Mouse (Mus musculus): Measurements from ENCODE around the gene Nop58. TPM values are rescaled to one million over a fixed set of nuclear protein-coding genes. Genes with fewer than 3 reads are reported as not detected.
"Not testable (repeated sequence)": the region's sequence is repeated elsewhere in the genome, so short reads cannot be mapped to it uniquely, and the experiment has no call there.

The Nop58 gene
- 10 to 100 TPM; 53.4 to 56.1 TPM for total RNA-seq (2021)

DNA sequence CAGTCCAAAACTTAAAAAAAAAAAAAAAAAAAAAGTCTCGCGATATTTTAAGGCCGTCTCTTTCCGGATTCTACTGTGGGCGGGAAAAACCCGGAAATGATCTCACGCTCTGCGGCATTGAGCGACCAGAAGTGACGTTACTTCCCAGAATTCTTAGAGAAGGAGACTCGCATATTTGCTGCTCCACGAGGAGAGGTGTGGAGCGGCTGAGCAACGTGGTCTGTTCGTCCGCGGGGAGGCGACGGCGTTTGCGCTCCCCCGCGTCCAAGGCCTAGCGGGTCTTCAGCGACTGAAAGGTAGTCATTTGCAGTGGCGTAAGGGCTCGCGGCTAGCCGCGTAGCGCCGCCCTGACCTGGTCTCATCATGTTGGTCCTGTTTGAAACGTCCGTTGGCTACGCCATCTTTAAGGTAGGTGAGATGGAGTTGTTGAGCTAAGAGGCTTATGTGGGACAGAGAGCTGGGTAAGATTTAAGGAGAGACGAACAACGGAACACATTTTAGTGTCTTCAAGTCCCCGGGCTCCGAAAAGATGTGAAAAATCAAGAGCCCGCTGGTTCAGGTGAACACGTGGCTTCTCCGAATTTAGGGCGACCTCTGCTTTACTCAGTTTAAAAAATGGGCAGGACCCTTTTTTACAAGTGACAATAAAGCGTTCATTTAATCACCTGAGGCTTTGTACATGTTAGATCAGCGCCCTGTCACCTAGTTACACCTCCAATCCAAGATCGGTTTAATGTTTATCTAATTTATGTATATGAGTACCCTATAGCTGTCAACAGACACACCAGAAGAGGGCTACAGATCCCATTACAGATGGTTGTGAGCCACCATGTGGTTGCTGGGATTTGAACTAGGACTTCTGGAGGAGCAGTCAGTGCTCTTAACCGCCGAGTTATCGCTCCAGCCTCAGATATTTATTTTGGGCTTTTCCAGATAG is at the start of gene Nop58:
Gene Nop58, plus strand, starts transcription at position 153 of the 937 bp plus-strand sequence.
- intact Hi-C loops (cut with DNase I), result no loop called here
- peak; percentile 93 to 98 for DNase-seq (ENCODE audit: low spot score in 2 of 2)

- no peak for DNase-seq (ENCODE audit: low spot score in 2 of 2)
Observed at GRCm38 (mm10) chr1:59636349-59636748, 48.4 kb upstream of the Nop58 start.

DNA sequence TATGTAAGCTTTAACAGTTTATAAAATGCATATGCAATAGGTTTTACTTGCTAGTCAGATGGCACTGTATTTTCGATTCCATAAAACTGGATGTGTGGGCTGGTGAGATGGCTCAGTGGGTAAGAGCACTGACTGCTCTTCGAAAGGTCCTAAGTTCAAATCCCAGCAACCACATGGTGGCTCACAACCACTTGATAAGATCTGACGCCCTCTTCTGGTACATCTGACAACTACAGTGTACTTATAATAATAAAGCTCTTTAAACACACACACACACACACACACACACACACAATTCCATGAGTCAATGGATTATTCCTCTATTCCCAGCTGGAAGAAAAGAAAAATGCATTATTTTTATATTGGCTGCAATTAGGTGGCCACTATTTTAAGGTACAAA is 46.4 kb upstream of the Nop58 start:
- intact Hi-C loops (cut with DNase I), result no loop called here
- DNase-seq (ENCODE audit: low spot score in 2 of 2), result no peak

More at GRCm38 (mm10) chr1:59636349-59636748, 48.4 kb upstream of the Nop58 start:
- intact Hi-C loops (cut with DNase I), result no loop called here

DNA sequence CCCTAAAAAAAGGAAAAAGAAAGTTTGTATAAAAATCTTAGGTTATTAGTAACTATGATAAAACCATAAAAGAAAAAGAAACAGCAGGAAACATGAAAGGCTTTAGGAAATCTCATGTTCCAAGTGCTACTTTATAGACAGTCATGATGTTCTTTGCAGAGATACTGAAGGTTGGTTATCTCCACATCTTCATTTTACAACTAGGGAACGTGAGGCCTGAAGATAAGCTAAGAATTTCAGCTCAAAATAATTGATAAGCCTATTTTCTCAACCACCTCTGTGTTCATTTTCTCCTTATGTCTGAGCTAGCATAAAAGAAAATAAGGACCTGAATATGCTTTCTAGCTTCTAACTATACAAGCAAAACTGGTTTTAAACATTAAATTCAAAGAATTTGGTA is 42.3 kb upstream of the Nop58 start:
- DNase-seq (ENCODE audit: low spot score in 2 of 2), result no peak
- intact Hi-C loops (cut with DNase I), result no loop called here

DNA sequence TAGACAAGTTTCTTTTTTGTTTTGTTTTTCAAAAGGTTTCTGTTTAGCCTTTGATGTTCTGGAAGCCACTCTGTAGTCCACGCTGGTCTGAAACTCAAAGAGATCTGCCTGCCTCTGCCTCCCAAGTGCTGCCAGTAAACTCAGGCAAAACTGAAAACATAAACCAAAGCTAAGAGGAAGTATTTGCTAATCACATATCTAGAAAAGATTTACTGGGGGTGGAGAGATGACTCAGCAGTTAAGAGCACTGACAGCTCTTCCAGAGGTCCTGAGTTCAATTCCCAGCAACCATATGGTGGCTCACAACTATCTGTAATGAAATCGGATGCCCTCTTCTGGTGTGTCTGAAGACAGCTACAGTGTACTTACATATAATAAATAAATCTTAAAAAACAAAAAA is 38.3 kb upstream of the Nop58 start:
- DNase-seq (ENCODE audit: low spot score in 2 of 2); intact Hi-C loops (cut with DNase I): not testable (repeated sequence)

DNA sequence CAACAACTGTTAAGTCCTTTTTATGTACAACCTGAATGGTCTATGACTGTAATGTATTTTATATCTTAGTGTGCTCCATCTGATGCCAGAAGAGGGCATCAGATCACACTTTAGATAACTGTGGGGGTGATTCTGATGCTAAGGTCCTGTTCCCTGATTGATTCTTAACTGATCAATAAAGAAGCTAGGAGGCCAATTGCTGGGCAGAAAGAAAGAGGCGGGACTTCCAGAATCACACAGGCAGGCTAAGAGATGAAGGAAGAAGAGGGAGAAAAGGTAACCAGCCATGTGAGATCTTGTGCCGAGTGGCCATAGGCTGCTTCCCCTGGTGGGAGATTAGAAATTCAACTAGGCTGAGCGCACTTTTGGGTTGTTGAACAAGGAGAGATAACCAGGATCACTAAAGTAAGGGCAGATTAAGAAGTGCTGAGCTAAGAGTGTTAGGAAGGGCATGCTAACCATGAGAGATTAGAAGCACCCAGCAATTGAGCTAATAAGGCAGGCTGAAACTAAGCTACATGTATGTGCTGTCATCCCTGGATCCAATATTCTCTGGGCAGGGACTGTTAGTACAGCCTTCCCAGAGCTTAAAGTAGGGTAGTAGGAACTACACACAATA is 33.5 kb upstream of the Nop58 start:
- intact Hi-C loops (cut with DNase I), result no loop called here
- DNase-seq (ENCODE audit: low spot score in 2 of 2), result no peak

GRCm38 (mm10) chr1:59653243-59653911 is 31.4 kb upstream of the Nop58 start:
- intact Hi-C loops (cut with DNase I), result no loop called here
- DNase-seq (ENCODE audit: low spot score in 2 of 2), result no peak

- no peak for DNase-seq (ENCODE audit: low spot score in 2 of 2)
- intact Hi-C loops (cut with DNase I), result no loop called here
Observed at GRCm38 (mm10) chr1:59656244-59657171, 28.3 kb upstream of the Nop58 start.

GRCm38 (mm10) chr1:59663456-59664135 is 21.2 kb upstream of the Nop58 start:
- DNase-seq (ENCODE audit: low spot score in 2 of 2), result no peak
- intact Hi-C loops (cut with DNase I), result no loop called here

GRCm38 (mm10) chr1:59668871-59669270 is 15.9 kb upstream of the Nop58 start:
- DNase-seq (ENCODE audit: low spot score in 2 of 2), result no peak
- intact Hi-C loops (cut with DNase I), result no loop called here

- DNase-seq (ENCODE audit: low spot score in 2 of 2), result peak; percentile 9 to 28
- intact Hi-C loops (cut with DNase I), result no loop called here
Observed at GRCm38 (mm10) chr1:59669962-59670630, 14.7 kb upstream of the Nop58 start.

DNA sequence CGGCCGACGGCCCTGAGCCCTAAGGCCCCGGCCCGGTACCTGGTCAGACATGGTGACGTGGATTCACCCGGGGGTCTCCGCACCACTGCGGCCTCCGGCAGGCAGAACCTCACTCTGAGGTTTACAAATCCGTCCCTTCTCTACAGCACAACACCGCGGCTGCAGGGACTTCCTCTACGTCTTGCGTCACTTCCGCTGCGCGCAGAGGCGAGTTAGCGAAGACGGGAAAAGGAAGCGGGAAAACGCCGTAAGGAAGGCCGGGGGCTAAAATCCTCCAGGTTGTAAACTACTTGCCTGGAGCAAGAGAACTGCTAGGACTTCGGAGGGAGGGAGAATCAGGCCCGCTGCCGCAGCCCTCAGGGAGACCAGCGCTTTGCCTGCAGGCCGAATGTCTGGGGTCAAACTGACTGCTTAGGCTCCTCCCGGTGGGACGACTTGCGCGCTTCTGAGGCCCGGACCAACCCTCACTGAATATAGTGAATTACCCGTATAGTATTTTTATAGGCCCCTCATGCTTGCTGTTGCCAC is 14.1 kb upstream of the Nop58 start, which contains the start of gene Sumo1:
Gene Sumo1, minus strand, starts transcription at position 194 of the 528 bp plus-strand sequence.
- DNase-seq (ENCODE audit: low spot score in 2 of 2), result peak; percentile 91 to 93
- intact Hi-C loops (cut with DNase I), result no loop called here

- DNase-seq (ENCODE audit: low spot score in 2 of 2), result no peak
- intact Hi-C loops (cut with DNase I), result no loop called here
Observed at GRCm38 (mm10) chr1:59673661-59674060, 11.1 kb upstream of the Nop58 start.

GRCm38 (mm10) chr1:59683926-59684818 is 599 bp upstream of the Nop58 start:
- DNase-seq (ENCODE audit: low spot score in 2 of 2), result peak in 1 of 2 experiments; percentile 8
- intact Hi-C loops (cut with DNase I), result no loop called here

DNA sequence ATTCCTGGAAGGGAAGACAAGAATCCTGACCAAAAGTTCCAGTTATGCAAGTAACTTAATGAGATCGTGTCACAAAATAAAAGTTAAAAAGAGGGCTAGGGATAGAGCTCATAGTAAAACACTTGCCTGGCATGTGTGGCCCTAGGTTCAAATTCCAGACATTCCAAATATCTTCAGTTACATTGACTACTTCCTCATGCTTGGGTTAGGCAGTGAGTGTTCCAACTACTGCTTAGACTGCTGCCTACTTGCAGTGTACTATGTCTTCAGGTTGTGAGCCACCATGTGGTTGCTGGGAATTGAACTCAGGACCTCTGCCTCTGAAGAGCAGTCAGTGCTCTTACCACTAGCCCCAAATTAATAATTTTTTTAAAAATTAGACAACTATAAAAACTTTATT is 2.7 kb downstream of the Nop58 start:
- DNase-seq (ENCODE audit: low spot score in 2 of 2), result no peak
- intact Hi-C loops (cut with DNase I), result no loop called here

GRCm38 (mm10) chr1:59690467-59690866 is 5.7 kb downstream of the Nop58 start:
- DNase-seq (ENCODE audit: low spot score in 2 of 2), result no peak
- intact Hi-C loops (cut with DNase I), result loop anchor here (10.0 kb wide), 1 partner anchor 154 kb away; no protein-coding TSS in a partner anchor

DNA sequence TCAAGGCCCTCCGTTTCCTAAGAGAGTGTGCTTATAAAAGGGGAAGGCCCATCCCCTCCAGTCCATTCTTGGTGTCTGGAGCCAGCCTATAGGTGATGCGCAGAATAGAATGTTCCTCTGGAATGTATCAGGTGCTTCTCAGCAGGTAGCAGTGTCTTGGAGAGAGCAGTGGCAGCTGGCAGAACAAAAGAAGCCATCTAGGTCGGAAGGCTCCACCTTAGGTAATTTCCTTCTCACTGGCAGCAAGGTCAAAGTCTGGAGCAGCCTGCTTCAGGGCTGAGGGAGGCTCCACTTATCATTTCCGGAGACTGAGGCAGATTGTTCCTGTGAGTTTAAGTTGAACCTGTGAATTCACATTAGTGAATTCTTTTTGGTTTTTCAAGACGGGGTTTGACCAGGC is 13.0 kb downstream of the Nop58 start:
- intact Hi-C loops (cut with DNase I), result loop anchor here (10.0 kb wide), 1 partner anchor 147 kb away; no protein-coding TSS in a partner anchor
- no peak for DNase-seq (ENCODE audit: low spot score in 2 of 2)
